Mouse (Mus musculus): Measurements from ENCODE around the gene Srsf12.
A peak's percentile ranks its signal among the peaks of the same experiment; 100 is the strongest.

Gene Srsf12

GRCm38 (mm10) chr4:33208881-33209841 lies at the start of gene Srsf12:
Gene Srsf12 (plus strand): TSS chr4:33208991.
- DNase-seq (ENCODE audit: low spot score), result no peak

GRCm38 (mm10) chr4:33183477-33183876 lies 25.3 kb upstream of the Srsf12 start:
- no peak for DNase-seq (ENCODE audit: low spot score)

GRCm38 (mm10) chr4:33188164-33188563 lies 20.6 kb upstream of the Srsf12 start:
- DNase-seq (ENCODE audit: low spot score), result no peak

GRCm38 (mm10) chr4:33188781-33189734 lies 19.7 kb upstream of the Srsf12 start:
- no peak for DNase-seq (ENCODE audit: low spot score)

- DNase-seq (ENCODE audit: low spot score), result no peak
Measured at GRCm38 (mm10) chr4:33189735-33190036, 19.1 kb upstream of the Srsf12 start, which contains the start of gene Pm20d2. Gene Pm20d2 (minus strand): TSS chr4:33189737.

GRCm38 (mm10) chr4:33198117-33198516 lies 10.7 kb upstream of the Srsf12 start:
- DNase-seq (ENCODE audit: low spot score), result no peak

- peak; percentile 5 for DNase-seq (ENCODE audit: low spot score)
Measured at GRCm38 (mm10) chr4:33204682-33205081, 4.1 kb upstream of the Srsf12 start.

- no peak for DNase-seq (ENCODE audit: low spot score)
Measured at GRCm38 (mm10) chr4:33207551-33207950, 1.2 kb upstream of the Srsf12 start.

- no peak for DNase-seq (ENCODE audit: low spot score)
Measured at GRCm38 (mm10) chr4:33221847-33222246, 13.1 kb downstream of the Srsf12 start.

- DNase-seq (ENCODE audit: low spot score), result no peak
Measured at GRCm38 (mm10) chr4:33224003-33224675, 15.3 kb downstream of the Srsf12 start.

- DNase-seq (ENCODE audit: low spot score), result no peak
Measured at GRCm38 (mm10) chr4:33227164-33227563, 18.4 kb downstream of the Srsf12 start.

GRCm38 (mm10) chr4:33229639-33230038 lies 20.8 kb downstream of the Srsf12 start:
- DNase-seq (ENCODE audit: low spot score), result no peak

- no peak for DNase-seq (ENCODE audit: low spot score)
Measured at GRCm38 (mm10) chr4:33230881-33231280, 22.1 kb downstream of the Srsf12 start.

GRCm38 (mm10) chr4:33242536-33242935 lies 33.7 kb downstream of the Srsf12 start:
- DNase-seq (ENCODE audit: low spot score), result no peak

GRCm38 (mm10) chr4:33243016-33243758 lies 34.4 kb downstream of the Srsf12 start:
- no peak for DNase-seq (ENCODE audit: low spot score)

- DNase-seq (ENCODE audit: low spot score), result no peak
Measured at GRCm38 (mm10) chr4:33243921-33244320, 35.1 kb downstream of the Srsf12 start.

GRCm38 (mm10) chr4:33245853-33246395 lies 37.1 kb downstream of the Srsf12 start:
- no peak for DNase-seq (ENCODE audit: low spot score)

GRCm38 (mm10) chr4:33247479-33248053 lies 38.8 kb downstream of the Srsf12 start:
- DNase-seq (ENCODE audit: low spot score), result peak; percentile 99

GRCm38 (mm10) chr4:33248062-33248889 lies 39.5 kb downstream of the Srsf12 start:
- DNase-seq (ENCODE audit: low spot score), result peak; percentile 97

GRCm38 (mm10) chr4:33248915-33249314 lies 40.1 kb downstream of the Srsf12 start:
- DNase-seq (ENCODE audit: low spot score), result peak; percentile 80

Data from adipocyte (in vitro differentiated cells).